Mouse (Mus musculus): ENCODE data around the gene Zfp566. TPM values are rescaled to one million over a fixed set of nuclear protein-coding genes. Genes with fewer than 3 reads are reported as not detected.
"Not testable (repeated sequence)": the region's sequence is repeated elsewhere in the genome, so short reads cannot be mapped to it uniquely, and the experiment has no call there.

Zfp566 gene
- 20.6 and 22.1 TPM in 2 replicates for polyA plus RNA-seq (2015; fragmentation: Nextera tagmentation; extraction: Ambion mirVana)

DNA sequence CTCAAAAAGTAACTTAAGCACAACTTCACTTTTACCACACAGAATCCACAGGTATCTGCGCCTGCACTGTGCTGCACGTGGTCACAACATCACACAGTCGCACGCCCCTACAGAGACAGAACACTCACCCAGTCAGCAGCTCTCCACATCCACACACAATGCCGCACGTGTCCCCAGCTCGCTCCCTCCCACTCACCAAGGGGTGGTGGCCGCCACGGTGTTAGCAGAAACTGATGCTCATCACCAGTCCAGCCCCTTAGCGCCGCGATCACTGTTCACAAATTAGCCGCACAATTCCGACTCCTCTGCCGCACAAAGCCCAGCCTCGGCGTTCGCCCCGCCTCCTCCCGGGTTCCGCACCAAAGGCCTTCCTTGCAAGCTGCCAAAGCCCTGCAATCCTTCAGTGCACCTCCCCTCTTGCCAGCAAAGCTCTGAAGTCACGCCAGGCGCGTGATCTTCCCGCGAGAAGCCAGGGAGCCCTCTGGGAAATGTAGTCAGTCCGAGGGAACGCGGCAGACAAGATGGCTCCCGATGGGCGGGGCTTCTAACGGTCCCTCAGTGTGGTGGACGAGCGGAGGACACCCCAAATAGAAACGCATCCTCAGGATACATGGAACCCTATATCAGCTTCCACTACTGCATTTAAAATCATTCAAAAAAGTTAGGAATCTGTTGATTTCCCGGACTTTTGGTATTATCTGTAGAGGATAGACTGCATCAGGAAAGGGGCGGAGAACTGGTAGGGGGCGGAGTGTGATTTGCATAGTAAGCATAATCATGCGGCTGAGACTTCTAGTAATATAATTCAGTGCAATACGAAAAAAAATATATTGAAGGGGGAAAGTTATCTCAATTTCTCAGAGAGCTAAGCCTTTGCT is at the start of gene Zfp566, which contains the start of gene Gm26920:
TSS of gene Zfp566 (minus strand) at position 436 of the 878 bp plus-strand sequence.
TSS of gene Gm26920 (minus strand) at position 319 of the 878 bp plus-strand sequence.
- under 1% methylated on average over 40 of the region's 40 CpGs for whole genome bisulfite sequencing
- Histone ChIP-seq H3K4me2 (ENCODE audit: low read length) (peak within 1 kb of the TSS; percentile 86), H3K4me1 (replicated peaks; ENCODE audit: control insufficient read depth, insufficient read depth, low read length) (peaks cover 30% of the 10 kb centered on the region), H3K27ac (ENCODE audit: low read length) (peak within 1 kb of the TSS; percentile 77), H3K27me3 (replicated peaks; ENCODE audit: control insufficient read depth, insufficient read depth, low read length) (no peaks in the 10 kb centered on the region), H3K9ac (replicated peaks; ENCODE audit: low read depth, low read length) (peak within 1 kb of the TSS; percentile 59), H3K36me3 (ENCODE audit: control insufficient read depth, insufficient read depth) (peaks cover 13% of the 10 kb centered on the region), H3K9me3 (ENCODE audit: control insufficient read depth, low read length) (no peaks in the 10 kb centered on the region), H3K4me3 (replicated peaks; ENCODE audit: low read length) (peak within 1 kb of the TSS; percentile 64)
- ATAC-seq, result peak; percentile 91

DNA sequence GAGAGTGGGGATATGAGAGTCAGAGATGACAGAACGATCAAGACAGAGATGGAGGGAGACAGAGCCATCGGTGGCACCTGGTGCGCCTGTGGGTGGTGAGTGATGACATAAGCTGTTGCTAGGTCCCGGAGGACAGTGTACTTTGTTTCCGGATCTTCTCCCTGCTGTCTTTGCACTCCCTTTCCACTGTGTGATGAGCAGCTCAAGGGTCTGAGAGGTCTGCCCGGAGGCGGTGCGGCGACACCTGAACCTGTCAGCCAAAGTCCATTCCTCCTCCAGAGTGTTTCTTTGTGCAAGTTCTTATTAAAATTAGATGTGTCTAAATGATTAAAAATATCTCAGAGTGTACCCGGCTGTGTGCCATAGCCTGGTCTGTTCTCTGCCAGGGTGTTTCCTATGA is 46.5 kb upstream of the Zfp566 start:
- no peak for ATAC-seq
- H3K4me2 ChIP-seq (ENCODE audit: low read length), result no peak overlapping the region
- no peak overlapping the region for H3K4me3 ChIP-seq (replicated peaks; ENCODE audit: low read length)
- no peak overlapping the region for H3K27ac ChIP-seq (ENCODE audit: low read length)
- no peaks in the 10 kb centered on the region for H3K4me1 ChIP-seq (replicated peaks; ENCODE audit: control insufficient read depth, insufficient read depth, low read length)
- peaks cover 33% of the 10 kb centered on the region for H3K36me3 ChIP-seq (ENCODE audit: control insufficient read depth, insufficient read depth)
- no peak overlapping the region for H3K9ac ChIP-seq (replicated peaks; ENCODE audit: low read depth, low read length)
- H3K27me3 ChIP-seq (replicated peaks; ENCODE audit: control insufficient read depth, insufficient read depth, low read length), result no peaks in the 10 kb centered on the region
- 93% methylated on average over 10 of the region's 10 CpGs for WGBS
- no peaks in the 10 kb centered on the region for H3K9me3 ChIP-seq (ENCODE audit: control insufficient read depth, low read length)

DNA sequence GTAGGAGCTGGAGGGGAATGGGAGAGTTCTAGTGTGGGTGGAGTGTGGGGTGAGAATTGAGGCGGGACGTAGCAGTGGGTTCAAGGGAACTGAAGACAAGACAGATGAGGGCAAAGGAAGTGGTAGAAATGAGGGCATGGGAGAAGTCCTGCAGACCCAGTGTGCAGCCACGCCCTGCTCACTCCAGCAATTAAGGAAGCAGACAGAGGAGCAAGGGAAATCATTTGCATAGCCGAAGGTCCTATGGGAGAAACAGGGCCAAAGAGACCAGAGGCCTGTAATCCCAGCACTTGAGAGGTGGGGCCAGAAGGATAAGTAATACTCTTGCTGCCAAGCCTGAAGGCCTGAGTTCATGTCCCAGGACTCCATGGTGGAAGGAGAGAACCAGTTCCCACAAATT is 42.1 kb upstream of the Zfp566 start:
- Histone ChIP-seq H3K4me1 (replicated peaks; ENCODE audit: control insufficient read depth, insufficient read depth, low read length) (no peaks in the 10 kb centered on the region), H3K9me3 (ENCODE audit: control insufficient read depth, low read length) (no peaks in the 10 kb centered on the region), H3K4me3 (replicated peaks; ENCODE audit: low read length) (no peak overlapping the region), H3K27ac (ENCODE audit: low read length) (no peak overlapping the region), H3K27me3 (replicated peaks; ENCODE audit: control insufficient read depth, insufficient read depth, low read length) (no peaks in the 10 kb centered on the region), H3K36me3 (ENCODE audit: control insufficient read depth, insufficient read depth) (peaks cover 49% of the 10 kb centered on the region), H3K9ac (replicated peaks; ENCODE audit: low read depth, low read length) (no peak overlapping the region), H3K4me2 (ENCODE audit: low read length) (no peak overlapping the region)
- 97% methylated on average over 4 of the region's 4 CpGs for WGBS
- no peak for ATAC-seq

DNA sequence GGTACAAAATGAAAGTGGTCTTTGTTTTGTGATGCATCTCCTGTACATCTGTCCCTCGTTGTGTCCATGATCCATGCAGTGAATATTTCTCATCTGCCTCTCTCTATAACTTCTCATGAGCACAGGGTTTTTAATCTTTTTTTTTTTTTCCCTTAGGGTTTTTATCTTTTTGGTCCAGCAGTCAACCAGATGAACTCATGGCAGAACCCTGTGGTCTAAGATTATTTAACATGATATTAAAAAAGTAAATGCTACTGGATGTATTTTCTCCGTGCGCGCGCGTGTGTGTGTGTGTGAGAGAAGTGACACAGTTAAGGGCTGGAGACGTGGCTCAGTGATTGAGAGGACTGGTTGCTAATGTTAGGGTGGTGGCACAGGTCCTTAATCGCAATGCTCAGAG is 39.6 kb upstream of the Zfp566 start:
- no peaks in the 10 kb centered on the region for H3K4me1 ChIP-seq (replicated peaks; ENCODE audit: control insufficient read depth, insufficient read depth, low read length)
- peaks cover 49% of the 10 kb centered on the region for H3K36me3 ChIP-seq (ENCODE audit: control insufficient read depth, insufficient read depth)
- WGBS, result 97% methylated on average over 8 of the region's 8 CpGs

DNA sequence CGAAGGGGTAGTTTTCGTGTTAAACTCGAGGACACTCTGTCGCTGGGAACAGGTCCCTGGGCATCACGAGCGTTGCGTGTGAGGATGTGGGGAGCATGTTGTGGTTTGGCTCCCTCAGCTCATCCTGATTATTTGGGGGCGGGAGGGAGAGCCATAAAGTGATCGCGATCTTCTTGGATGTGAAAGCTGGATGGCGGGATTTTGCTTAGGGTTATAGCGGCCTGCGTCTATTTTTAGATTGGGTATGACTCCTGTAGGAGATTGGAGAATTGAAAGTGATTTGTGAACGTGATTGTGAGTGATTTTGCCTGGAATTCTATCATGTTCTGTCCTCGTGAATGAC is 31.8 kb upstream of the Zfp566 start:
- Histone ChIP-seq H3K4me2 (ENCODE audit: low read length) (peak overlapping the region; percentile 65), H3K36me3 (ENCODE audit: control insufficient read depth, insufficient read depth) (peaks cover 7% of the 10 kb centered on the region), H3K4me1 (replicated peaks; ENCODE audit: control insufficient read depth, insufficient read depth, low read length) (peaks cover 12% of the 10 kb centered on the region), H3K27me3 (replicated peaks; ENCODE audit: control insufficient read depth, insufficient read depth, low read length) (no peaks in the 10 kb centered on the region), H3K9ac (replicated peaks; ENCODE audit: low read depth, low read length) (peak overlapping the region; percentile 79), H3K9me3 (ENCODE audit: control insufficient read depth, low read length) (no peaks in the 10 kb centered on the region), H3K27ac (ENCODE audit: low read length) (peak overlapping the region; percentile 74), H3K4me3 (replicated peaks; ENCODE audit: low read length) (peak overlapping the region; percentile 59)
- whole genome bisulfite sequencing, result 5% methylated on average over 15 of the region's 15 CpGs
- ATAC-seq, result peak; percentile 26

More for the DNA sequence above, 39.6 kb upstream of the Zfp566 start:
- no peak for ATAC-seq
- Histone ChIP-seq H3K4me2 (ENCODE audit: low read length) (no peak overlapping the region), H3K27ac (ENCODE audit: low read length) (no peak overlapping the region), H3K9me3 (ENCODE audit: control insufficient read depth, low read length) (no peaks in the 10 kb centered on the region), H3K27me3 (replicated peaks; ENCODE audit: control insufficient read depth, insufficient read depth, low read length) (no peaks in the 10 kb centered on the region), H3K9ac (replicated peaks; ENCODE audit: low read depth, low read length) (no peak overlapping the region), H3K4me3 (replicated peaks; ENCODE audit: low read length) (no peak overlapping the region)

DNA sequence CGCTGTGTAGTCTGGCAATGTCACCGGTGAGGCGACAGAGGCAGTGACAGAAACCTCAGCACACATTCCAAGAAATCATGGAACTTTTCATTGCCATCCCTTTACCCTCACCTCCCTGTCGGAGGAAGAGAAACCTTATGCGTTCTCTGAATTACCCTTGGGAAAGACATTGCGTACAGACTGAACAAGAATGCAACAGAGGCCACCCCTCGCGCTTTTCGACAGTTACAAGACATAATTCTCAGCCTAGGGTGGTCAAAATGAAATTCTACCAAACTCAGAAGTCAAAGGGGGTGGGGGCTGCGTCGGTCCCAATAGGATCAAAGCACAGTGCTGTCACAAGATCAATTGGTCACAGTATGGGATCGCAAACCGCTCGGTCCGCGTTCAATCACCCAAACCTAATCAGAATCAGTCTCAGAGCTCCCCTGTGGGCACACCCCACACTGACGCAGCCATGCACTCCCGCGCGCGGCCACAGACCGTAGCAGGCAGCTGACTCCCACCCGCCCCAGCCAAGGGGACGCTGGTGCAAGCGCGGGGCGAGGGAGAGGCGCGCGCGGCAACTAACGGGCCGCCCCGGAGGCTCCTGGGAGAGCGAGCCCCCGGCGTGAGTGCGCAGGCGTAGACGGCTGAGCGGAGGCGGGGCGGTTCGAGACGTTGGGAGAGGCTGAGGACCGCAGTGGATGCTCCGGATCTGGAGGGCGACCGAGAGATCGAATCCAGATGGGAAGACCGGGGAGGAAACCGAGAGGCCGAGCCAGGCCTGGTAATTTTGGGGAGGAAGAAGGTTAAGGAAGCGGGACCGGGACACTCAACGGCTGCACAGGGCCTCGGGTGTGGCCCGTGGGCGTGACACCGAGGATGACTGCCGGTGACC is 31.2 kb upstream of the Zfp566 start, which contains the start of gene Zfp382:
TSS of gene Zfp382 (plus strand) at position 635 of the 880 bp plus-strand sequence.
- Histone ChIP-seq H3K4me3 (replicated peaks; ENCODE audit: low read length) (peak within 1 kb of the TSS; percentile 59), H3K27ac (ENCODE audit: low read length) (peak within 1 kb of the TSS; percentile 74), H3K27me3 (replicated peaks; ENCODE audit: control insufficient read depth, insufficient read depth, low read length) (no peaks in the 10 kb centered on the region), H3K36me3 (ENCODE audit: control insufficient read depth, insufficient read depth) (peaks cover 3% of the 10 kb centered on the region; the same call in 1 of the 2 replicates), H3K9me3 (ENCODE audit: control insufficient read depth, low read length) (no peaks in the 10 kb centered on the region), H3K9ac (replicated peaks; ENCODE audit: low read depth, low read length) (peak within 1 kb of the TSS; percentile 79), H3K4me1 (replicated peaks; ENCODE audit: control insufficient read depth, insufficient read depth, low read length) (peaks cover 12% of the 10 kb centered on the region), H3K4me2 (ENCODE audit: low read length) (peak within 1 kb of the TSS; percentile 65)
- ATAC-seq, result peak; percentile 99
- under 1% methylated on average over 61 of the region's 61 CpGs for WGBS

DNA sequence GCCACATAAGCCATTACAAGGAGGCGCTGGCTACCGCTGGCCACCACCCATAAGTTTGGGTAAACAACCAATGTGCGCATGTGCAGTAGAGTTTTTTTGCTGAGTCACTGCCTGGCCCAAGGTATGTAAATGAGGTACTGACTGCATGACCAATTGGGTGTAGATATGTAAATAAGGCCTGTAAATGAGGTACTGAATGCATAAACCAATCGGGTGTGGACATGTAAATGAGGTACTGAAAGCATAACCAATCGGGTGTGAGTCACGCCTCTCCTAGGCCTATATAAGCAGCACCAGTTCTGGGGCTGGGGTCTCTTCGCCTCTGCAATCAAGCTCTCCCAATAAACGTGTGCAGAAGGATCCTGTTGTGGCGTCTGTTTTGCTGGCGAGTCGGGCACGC is 27.6 kb upstream of the Zfp566 start:
- H3K9me3 ChIP-seq (ENCODE audit: control insufficient read depth, low read length); ATAC-seq; H3K4me2 ChIP-seq (ENCODE audit: low read length); H3K36me3 ChIP-seq (ENCODE audit: control insufficient read depth, insufficient read depth); H3K4me1 ChIP-seq (replicated peaks; ENCODE audit: control insufficient read depth, insufficient read depth, low read length); H3K27ac ChIP-seq (ENCODE audit: low read length); H3K27me3 ChIP-seq (replicated peaks; ENCODE audit: control insufficient read depth, insufficient read depth, low read length); H3K9ac ChIP-seq (replicated peaks; ENCODE audit: low read depth, low read length); H3K4me3 ChIP-seq (replicated peaks; ENCODE audit: low read length): not testable (repeated sequence)
- 93% methylated on average over 12 of the region's 12 CpGs for WGBS

DNA sequence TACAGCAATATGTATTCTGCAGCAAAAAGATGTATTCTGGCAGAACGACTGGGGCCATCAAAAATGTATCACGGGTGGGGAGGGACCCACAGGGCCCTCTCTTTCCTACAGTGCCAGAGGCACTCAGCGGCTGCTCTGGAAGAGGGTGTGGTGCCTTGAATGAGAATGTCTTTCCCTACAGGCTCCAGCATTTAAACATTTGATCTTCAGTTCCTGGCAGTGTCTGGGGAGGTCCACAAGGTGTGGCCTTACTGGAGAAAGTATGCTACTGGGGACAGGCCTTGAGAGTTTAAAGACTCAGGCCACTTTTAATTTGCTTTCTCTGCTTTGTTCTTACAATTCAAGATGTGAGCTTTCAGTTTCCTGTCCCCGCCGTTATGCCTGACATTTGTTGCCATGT is 25.7 kb upstream of the Zfp566 start:
- Histone ChIP-seq H3K4me1 (replicated peaks; ENCODE audit: control insufficient read depth, insufficient read depth, low read length) (peaks cover 2% of the 10 kb centered on the region; the same call in 1 of the 2 replicates), H3K9ac (replicated peaks; ENCODE audit: low read depth, low read length) (no peak overlapping the region), H3K4me3 (replicated peaks; ENCODE audit: low read length) (no peak overlapping the region), H3K27me3 (replicated peaks; ENCODE audit: control insufficient read depth, insufficient read depth, low read length) (no peaks in the 10 kb centered on the region), H3K27ac (ENCODE audit: low read length) (no peak overlapping the region), H3K36me3 (ENCODE audit: control insufficient read depth, insufficient read depth) (no peaks in the 10 kb centered on the region), H3K9me3 (ENCODE audit: control insufficient read depth, low read length) (0 out of 2 replicates have a peak, but pooled peaks cover 4% of the 10 kb centered on the region), H3K4me2 (ENCODE audit: low read length) (no peak overlapping the region)
- ATAC-seq, result no peak
- 97% methylated on average over 5 of the region's 5 CpGs for WGBS

DNA sequence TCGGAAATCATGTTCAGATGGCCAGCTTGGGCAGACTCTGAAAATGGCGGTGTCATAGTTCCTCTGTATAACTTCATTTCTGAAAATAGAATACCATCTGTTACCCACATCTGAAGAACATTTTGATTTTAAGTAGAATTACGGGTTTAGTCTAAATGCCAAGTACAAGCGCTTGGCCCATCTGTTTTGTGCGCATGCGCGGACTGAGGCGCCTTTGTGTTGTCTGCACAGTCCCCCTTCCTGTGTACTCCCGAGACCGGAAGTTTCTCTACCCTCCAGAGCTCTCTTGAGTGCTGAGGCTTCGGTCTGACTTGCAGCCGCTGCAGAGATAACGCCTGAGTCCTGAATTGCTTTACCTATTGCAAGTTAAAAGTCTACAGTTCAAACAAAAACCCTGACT is 9.0 kb upstream of the Zfp566 start:
- Histone ChIP-seq H3K9me3 (ENCODE audit: control insufficient read depth, low read length) (no peaks in the 10 kb centered on the region), H3K4me1 (replicated peaks; ENCODE audit: control insufficient read depth, insufficient read depth, low read length) (peaks cover 17% of the 10 kb centered on the region), H3K27me3 (replicated peaks; ENCODE audit: control insufficient read depth, insufficient read depth, low read length) (no peaks in the 10 kb centered on the region), H3K36me3 (ENCODE audit: control insufficient read depth, insufficient read depth) (peaks cover 30% of the 10 kb centered on the region), H3K4me2 (ENCODE audit: low read length) (peak overlapping the region; percentile 5; the same call in 1 of the 2 replicates), H3K4me3 (replicated peaks; ENCODE audit: low read length) (0 out of 2 replicates have a peak overlapping the region, but pooled peaks have one; percentile 7), H3K9ac (replicated peaks; ENCODE audit: low read depth, low read length) (no peak overlapping the region), H3K27ac (ENCODE audit: low read length) (peak overlapping the region; percentile 58)
- WGBS, result 74% methylated on average over 13 of the region's 13 CpGs
- no peak for ATAC-seq

Measured in forebrain, embryonic 16.5 days (tissue).